Mouse (Mus musculus): ENCODE measurements around the gene Rpl36. TPM values are rescaled to one million over a fixed set of nuclear protein-coding genes. Genes with fewer than 3 reads are reported as not detected.

Rpl36 gene
- 1,881 TPM for total RNA-seq (2023)

GRCm38 (mm10) chr17:56613236-56613844 lies at the start of gene Rpl36:
Rpl36 (plus strand) TSS chr17:56613416.

GRCm38 (mm10) chr17:56584257-56585130 lies 28.7 kb upstream of the Rpl36 start, which contains the start of the genes Safb2 and Safb:
Safb2 (minus strand) TSS chr17:56584585.
Safb (plus strand) TSS chr17:56584825.

GRCm38 (mm10) chr17:56609452-56610171 lies 3.6 kb upstream of the Rpl36 start, which contains the start of gene 2410015M20Rik:
2410015M20Rik (minus strand) TSS chr17:56609771.

GRCm38 (mm10) chr17:56626754-56627470 lies 13.7 kb downstream of the Rpl36 start, which contains the start of gene Lonp1:
Lonp1 (minus strand) TSS chr17:56626887.

GRCm38 (mm10) chr17:56627530-56628277 lies 14.5 kb downstream of the Rpl36 start, which contains the start of gene Catsperd:
Catsperd (plus strand) TSS chr17:56628143.

Other genes starting within 250 kb of the Rpl36 start
- 14.9 TPM for gene Ptprs, start 136.9 kb upstream of the Rpl36 start, total RNA-seq (2023)
- not detected for gene Znrf4, start 101.0 kb upstream of the Rpl36 start, total RNA-seq (2023)
- 9.5 TPM for gene Gm20219, start 59.0 kb upstream of the Rpl36 start, total RNA-seq (2023)
- 498 TPM for gene Safb2, start 28.8 kb upstream of the Rpl36 start, total RNA-seq (2023)
- gene Safb, start 28.6 kb upstream of the Rpl36 start, total RNA-seq (2023): 329 TPM
- gene 2410015M20Rik, start 3.6 kb upstream of the Rpl36 start, total RNA-seq (2023): 88.1 TPM
- gene Lonp1, start 13.5 kb downstream of the Rpl36 start, total RNA-seq (2023): 53.2 TPM
- 0.64 TPM for gene Catsperd, start 14.7 kb downstream of the Rpl36 start, total RNA-seq (2023)
- 105 TPM for gene Ranbp3, start 59.9 kb downstream of the Rpl36 start, total RNA-seq (2023)
- gene Ndufa11, start 104.4 kb downstream of the Rpl36 start, total RNA-seq (2023): 40.0 TPM
- gene Vmac, start 104.6 kb downstream of the Rpl36 start, total RNA-seq (2023): 9.0 TPM
- not detected for gene Nrtn, start 144.1 kb downstream of the Rpl36 start, total RNA-seq (2023)
- 54.3 TPM for gene Dus3l, start 151.3 kb downstream of the Rpl36 start, total RNA-seq (2023)
- gene Prr22, start 156.8 kb downstream of the Rpl36 start, total RNA-seq (2023): 0.70 TPM
- gene Rfx2, start 217.6 kb downstream of the Rpl36 start, total RNA-seq (2023): 11.5 TPM

All from CD4-positive naive resting alpha-beta T cell, adult 76 days (primary cell).